In genomic region chr11:99132091-99132730, GRCm38 (mm10) we compare ENCODE assay signal across 9 mouse cellular contexts. TPM values are rescaled to one million over a fixed set of nuclear protein-coding genes. Genes with fewer than 3 reads are reported as not detected.
DNase-seq lines count a peak whose midpoint lies in the region; ATAC-seq and TF ChIP-seq lines count a peak whose summit lies in the region.
"Had no signal": no experiment of that assay in that cellular context is flagged by ENCODE, and none has a peak within 500 bp of the region (broad histone marks: within the 10 kb centered on the region; RNA-seq: fewer than 3 reads in every experiment).

No protein-coding gene starts in this region.

- peaks cover 31% of the 10 kb centered on the region for H3K4me1 ChIP-seq in lung, embryonic 14.5 days (ENCODE audit: insufficient read depth)
- peaks cover 42% of the 10 kb centered on the region for H3K4me1 ChIP-seq in embryonic facial prominence, embryonic 14.5 days (ENCODE audit: control insufficient read depth, insufficient read depth, low read length)
- peaks cover 16% of the 10 kb centered on the region for H3K4me1 ChIP-seq in heart, postnatal 0 days (ENCODE audit: control insufficient read depth, insufficient read depth)
- H3K4me1 ChIP-seq in liver, embryonic 13.5 days (replicated peaks), result peaks cover 32% of the 10 kb centered on the region

- peak overlapping the region; percentile 55 for H3K4me2 ChIP-seq in lung, embryonic 14.5 days
- peak overlapping the region; percentile 43 for H3K4me2 ChIP-seq in embryonic facial prominence, embryonic 14.5 days (ENCODE audit: low read depth, low read length)
- H3K4me2 ChIP-seq in heart, postnatal 0 days (ENCODE audit: low read depth, low read length), result peak overlapping the region; percentile 50
- peak overlapping the region; percentile 17; the same call in 1 of the 2 replicates for H3K4me2 ChIP-seq in liver, embryonic 13.5 days

- no peak for TF ChIP-seq EP300 in heart, postnatal 0 days (IDR thresholded peaks at IDR 0.05; ENCODE audit: low read depth)

- DNase-seq in lung, embryonic 14.5 days, result peak; percentile 81
- DNase-seq in lung, adult 18-20 months, result no peak
- DNase-seq in embryonic facial prominence, embryonic 14.5 days (ENCODE audit: low spot score), result peak; percentile 91
- DNase-seq in heart, postnatal 0 days (ENCODE audit: low spot score), result peak; percentile 70
- DNase-seq in liver, embryonic 13.5 days, result no peak
- DNase-seq in ovary, postnatal 36 days (ENCODE audit: low spot score), result peak; percentile 62
- no peak for DNase-seq in cerebellum, postnatal 36 days
- no peak for DNase-seq in right cerebral cortex, postnatal 10 days (ENCODE audit: low spot score in 2 of 2)

- no peaks in the 10 kb centered on the region for H3K27me3 ChIP-seq in lung, embryonic 14.5 days (ENCODE audit: insufficient read depth, low read length)
- no peaks in the 10 kb centered on the region for H3K27me3 ChIP-seq in embryonic facial prominence, embryonic 14.5 days (replicated peaks; ENCODE audit: control insufficient read depth, insufficient read depth, low read length)
- H3K27me3 ChIP-seq in heart, postnatal 0 days (ENCODE audit: control insufficient read depth, insufficient read depth, low read length), result no peaks in the 10 kb centered on the region
- H3K27me3 ChIP-seq in liver, embryonic 13.5 days, result peaks cover 8% of the 10 kb centered on the region

- no peaks in the 10 kb centered on the region for H3K9me3 ChIP-seq in lung, embryonic 14.5 days (ENCODE audit: low read depth, low read length)
- no peaks in the 10 kb centered on the region for H3K9me3 ChIP-seq in embryonic facial prominence, embryonic 14.5 days (ENCODE audit: control insufficient read depth, low read length)
- no peaks in the 10 kb centered on the region for H3K9me3 ChIP-seq in heart, postnatal 0 days (replicated peaks; ENCODE audit: control insufficient read depth, low read length)
- no peaks in the 10 kb centered on the region for H3K9me3 ChIP-seq in liver, embryonic 13.5 days (replicated peaks)

- H3K27ac ChIP-seq in lung, embryonic 14.5 days (ENCODE audit: low read depth), result peak overlapping the region; percentile 80
- peak overlapping the region; percentile 87 for H3K27ac ChIP-seq in embryonic facial prominence, embryonic 14.5 days (replicated peaks; ENCODE audit: low read depth, low read length)
- H3K27ac ChIP-seq in heart, postnatal 0 days (ENCODE audit: low read depth), result 0 out of 2 replicates have a peak overlapping the region, but pooled peaks have one; percentile 23
- no peak overlapping the region for H3K27ac ChIP-seq in liver, embryonic 13.5 days
- H3K27ac ChIP-seq: macrophage had no signal

- ATAC-seq in lung, embryonic 14.5 days (ENCODE audit: insufficient read depth), result peak; percentile 75
- peak; percentile 71 for ATAC-seq in embryonic facial prominence, embryonic 14.5 days (ENCODE audit: low read depth)
- peak; percentile 63 for ATAC-seq in heart, postnatal 0 days (ENCODE audit: insufficient read depth, low read depth)
- ATAC-seq in liver, embryonic 13.5 days (ENCODE audit: low read depth), result peak; percentile 54; the same call in 1 of the 2 replicates

- no peaks in the 10 kb centered on the region for H3K36me3 ChIP-seq in lung, embryonic 14.5 days (ENCODE audit: insufficient read depth)
- no peaks in the 10 kb centered on the region for H3K36me3 ChIP-seq in embryonic facial prominence, embryonic 14.5 days (ENCODE audit: control insufficient read depth, insufficient read depth, low read length)
- no peaks in the 10 kb centered on the region for H3K36me3 ChIP-seq in heart, postnatal 0 days (replicated peaks; ENCODE audit: control insufficient read depth, insufficient read depth, low read length)
- no peaks in the 10 kb centered on the region for H3K36me3 ChIP-seq in liver, embryonic 13.5 days

- WGBS in lung, embryonic 14.5 days, result under 1% methylated on average over 11 of the region's 11 CpGs
- 5% methylated on average over 11 of the region's 11 CpGs for WGBS in embryonic facial prominence, embryonic 14.5 days
- WGBS in heart, postnatal 0 days, result 10% methylated on average over 11 of the region's 11 CpGs
- WGBS in liver, embryonic 13.5 days (ENCODE audit: insufficient replicate concordance), result 13% methylated on average over 11 of the region's 11 CpGs

- H3K9ac ChIP-seq in lung, embryonic 14.5 days, result peak overlapping the region; percentile 32; the same call in 1 of the 2 replicates
- H3K9ac ChIP-seq in embryonic facial prominence, embryonic 14.5 days (ENCODE audit: low read depth, low read length), result peak overlapping the region; percentile 48; the same call in 1 of the 2 replicates
- no peak overlapping the region; the same call in 1 of the 2 replicates for H3K9ac ChIP-seq in heart, postnatal 0 days (replicated peaks; ENCODE audit: low read depth, low read length)
- no peak overlapping the region for H3K9ac ChIP-seq in liver, embryonic 13.5 days

- TF ChIP-seq CTCF in lung, embryonic 14.5 days (IDR thresholded peaks at IDR 0.05; ENCODE audit: low read depth), result no peak
- TF ChIP-seq CTCF in heart, postnatal 0 days (IDR thresholded peaks at IDR 0.05; ENCODE audit: low read depth), result no peak

- H3K4me3 ChIP-seq in lung, embryonic 14.5 days (ENCODE audit: low read depth, low read length), result 0 out of 2 replicates have a peak overlapping the region, but pooled peaks have one; percentile 16
- peak overlapping the region; percentile 1; the same call in 1 of the 2 replicates for H3K4me3 ChIP-seq in embryonic facial prominence, embryonic 14.5 days (ENCODE audit: low read depth, low read length)
- H3K4me3 ChIP-seq in heart, postnatal 0 days (ENCODE audit: low read depth, low read length), result peak overlapping the region; percentile 3; the same call in 1 of the 2 replicates
- no peak overlapping the region for H3K4me3 ChIP-seq in liver, embryonic 13.5 days (replicated peaks)

RNA-seq across cellular contexts. Expression of gene Ccr7, which starts 22.7 kb away (rescaled TPM):
- polyA plus RNA-seq in lung, embryonic 14.5 days (2014; fragmentation: Nextera tagmentation; extraction: Ambion mirVana), result 0.30 and 0.45 TPM in 2 replicates
- 0.33 and 0.50 TPM in 2 replicates for polyA plus RNA-seq in embryonic facial prominence, embryonic 14.5 days (2014; fragmentation: Nextera tagmentation; extraction: Ambion mirVana)
- 0.73 TPM in 1 of 2 replicates, not detected in the other for total RNA-seq in heart, postnatal 0 days (2014; rRNA removed; ENCODE audit: low replicate concordance)
- polyA plus RNA-seq in heart, postnatal 0 days (2015; fragmentation: Nextera tagmentation; extraction: Ambion mirVana), result 0.11 TPM in 2 replicates
- polyA plus RNA-seq in liver, embryonic 13.5 days (2015; fragmentation: Nextera tagmentation; extraction: Ambion mirVana), result 0.07 and 0.17 TPM in 2 replicates

RNA-seq across cellular contexts. Expression of gene Tns4, which starts 43.1 kb away (rescaled TPM):
- 0.39 and 0.47 TPM in 2 replicates for polyA plus RNA-seq in lung, embryonic 14.5 days (2014; fragmentation: Nextera tagmentation; extraction: Ambion mirVana)
- 0.81 and 1.0 TPM in 2 replicates for polyA plus RNA-seq in embryonic facial prominence, embryonic 14.5 days (2014; fragmentation: Nextera tagmentation; extraction: Ambion mirVana)
- 0.69 TPM in 1 of 2 replicates, not detected in the other for total RNA-seq in heart, postnatal 0 days (2014; rRNA removed; ENCODE audit: low replicate concordance)
- polyA plus RNA-seq in heart, postnatal 0 days (2015; fragmentation: Nextera tagmentation; extraction: Ambion mirVana), result 0.05 and 0.12 TPM in 2 replicates
- 0.22 and 0.32 TPM in 2 replicates for polyA plus RNA-seq in liver, embryonic 13.5 days (2015; fragmentation: Nextera tagmentation; extraction: Ambion mirVana)

Comparison
In these comparisons a context has a peak if more than half of its experiments do, and no peak if none do; other contexts are left out.
1. DNase-seq: peak in lung, embryonic 14.5 days (single experiment), embryonic facial prominence, embryonic 14.5 days (single experiment), heart, postnatal 0 days (single experiment) and ovary, postnatal 36 days (single experiment); none in lung, adult 18-20 months (0 of 2), liver, embryonic 13.5 days (single experiment), cerebellum, postnatal 36 days (0 of 2) and right cerebral cortex, postnatal 10 days (0 of 2).
2. H3K9ac ChIP-seq: peak in lung, embryonic 14.5 days (single experiment) and embryonic facial prominence, embryonic 14.5 days (single experiment); none in heart, postnatal 0 days (single experiment) and liver, embryonic 13.5 days (single experiment).
3. Peak in every context shown above with its lines, with median percentiles within 50 percentile points of each other: ATAC-seq and H3K4me2 ChIP-seq.